Comparison of ENCODE assay signal across 12 mouse cellular contexts in genomic region chr2:126551896-126552295, GRCm38 (mm10). TPM values are rescaled to one million over a fixed set of nuclear protein-coding genes. Genes with fewer than 3 reads are reported as not detected.
DNase-seq lines count a peak whose midpoint lies in the region; ATAC-seq and TF ChIP-seq lines count a peak whose summit lies in the region.
"Had no signal": no experiment of that assay in that cellular context is flagged by ENCODE, and none has a peak within 500 bp of the region (broad histone marks: within the 10 kb centered on the region; RNA-seq: fewer than 3 reads in every experiment).

No protein-coding gene starts in this region.

- no peaks in the 10 kb centered on the region for H3K36me3 ChIP-seq in heart, embryonic 14.5 days (ENCODE audit: control insufficient read depth, insufficient read depth, low read length)
- H3K36me3 ChIP-seq in heart, embryonic 10.5 days, result 0 out of 2 replicates have a peak, but pooled peaks cover 2% of the 10 kb centered on the region
- no peaks in the 10 kb centered on the region for H3K36me3 ChIP-seq in stomach, embryonic 14.5 days (ENCODE audit: control insufficient read depth, insufficient read depth, low read length)
- no peaks in the 10 kb centered on the region for H3K36me3 ChIP-seq in stomach, postnatal 0 days (ENCODE audit: control insufficient read depth, insufficient read depth, low read length)
- H3K36me3 ChIP-seq in megakaryocyte, embryonic 14.5 days (replicated peaks; ENCODE audit: low read length), result no peaks in the 10 kb centered on the region
- no peaks in the 10 kb centered on the region for H3K36me3 ChIP-seq in neural tube, embryonic 15.5 days

- peaks cover 3 to 5% of the 10 kb centered on the region in 2 experiments; a peak in 1 of 4 replicates for H3K4me1 ChIP-seq in heart, embryonic 14.5 days (ENCODE audit: control insufficient read depth in 2 of 2, insufficient read depth in 2 of 2, low read length in 2 of 2)
- peaks cover 14% of the 10 kb centered on the region for H3K4me1 ChIP-seq in heart, embryonic 10.5 days
- H3K4me1 ChIP-seq in stomach, embryonic 14.5 days (ENCODE audit: control insufficient read depth, insufficient read depth, low read length), result 0 out of 2 replicates have a peak, but pooled peaks cover 4% of the 10 kb centered on the region
- no peaks in the 10 kb centered on the region for H3K4me1 ChIP-seq in stomach, postnatal 0 days (replicated peaks; ENCODE audit: control insufficient read depth, insufficient read depth)
- H3K4me1 ChIP-seq in megakaryocyte, embryonic 14.5 days, result peaks cover 34% of the 10 kb centered on the region
- H3K4me1 ChIP-seq in neural tube, embryonic 15.5 days, result peaks cover 18% of the 10 kb centered on the region

- H3K4me2 ChIP-seq in heart, embryonic 14.5 days (ENCODE audit: low read length), result peak overlapping the region; percentile 93; the same call in 1 of the 2 replicates
- H3K4me2 ChIP-seq in stomach, embryonic 14.5 days (replicated peaks; ENCODE audit: low read depth, low read length), result 0 out of 2 replicates have a peak overlapping the region, but pooled peaks have one; percentile 71
- no peak overlapping the region for H3K4me2 ChIP-seq in stomach, postnatal 0 days (replicated peaks; ENCODE audit: low read depth)
- H3K4me2 ChIP-seq in neural tube, embryonic 15.5 days, result peak overlapping the region; percentile 97

- no peak overlapping the region for H3K27ac ChIP-seq in heart, embryonic 14.5 days (replicated peaks in 1 of 2; ENCODE audit: control insufficient read depth in 1 of 2, insufficient read depth in 1 of 2, low read depth in 2 of 2, low read length in 2 of 2)
- H3K27ac ChIP-seq in heart, embryonic 10.5 days, result no peak overlapping the region
- no peak overlapping the region for H3K27ac ChIP-seq in stomach, embryonic 14.5 days (ENCODE audit: low read length)
- H3K27ac ChIP-seq in stomach, postnatal 0 days (replicated peaks), result no peak overlapping the region
- H3K27ac ChIP-seq in neural tube, embryonic 15.5 days (replicated peaks), result no peak overlapping the region

- DNase-seq in heart, embryonic 10.5 days (ENCODE audit: low spot score), result no peak
- no peak for DNase-seq in stomach, postnatal 0 days (ENCODE audit: low spot score)
- DNase-seq in layer of hippocampus, postnatal 10 days (ENCODE audit: low spot score in 2 of 2), result no peak
- no peak for DNase-seq in thymus, postnatal 14 days
- DNase-seq: cerebellum, adult 2 months; heart, postnatal 14 days; kidney, postnatal 14 days had no signal

- H3K4me3 ChIP-seq in heart, embryonic 14.5 days (ENCODE audit: control insufficient read depth in 1 of 2, insufficient read depth in 1 of 2, low read depth in 1 of 2, low read length in 2 of 2), result 0 out of 4 replicates have a peak overlapping the region, but pooled peaks of 1 of the 2 experiments have one; percentile 55
- H3K4me3 ChIP-seq in heart, embryonic 10.5 days, result no peak overlapping the region
- no peak overlapping the region; the same call in 1 of the 2 replicates for H3K4me3 ChIP-seq in stomach, embryonic 14.5 days (ENCODE audit: low read depth, low read length)
- H3K4me3 ChIP-seq in stomach, postnatal 0 days (ENCODE audit: low read depth, low read length), result no peak overlapping the region
- peak overlapping the region; percentile 50 for H3K4me3 ChIP-seq in megakaryocyte, embryonic 14.5 days (replicated peaks)
- H3K4me3 ChIP-seq in neural tube, embryonic 15.5 days (replicated peaks), result peak overlapping the region; percentile 69; the same call in 1 of the 2 replicates

- no peak for TF ChIP-seq EP300 in stomach, postnatal 0 days (optimal IDR thresholded peaks at IDR 0.05)

- no peak for ATAC-seq in heart, embryonic 14.5 days (ENCODE audit: insufficient number of reproducible peaks, insufficient read depth, low FRiP score, low read depth)
- no peak for ATAC-seq in stomach, embryonic 14.5 days (ENCODE audit: insufficient number of reproducible peaks, insufficient read depth, low FRiP score, low read depth)
- ATAC-seq in stomach, postnatal 0 days (ENCODE audit: low FRiP score, low TSS enrichment), result no peak; the same call in 1 of the 2 replicates
- no peak for ATAC-seq in neural tube, embryonic 15.5 days (ENCODE audit: low FRiP score)

- WGBS in heart, embryonic 14.5 days, result 29% methylated on average over 5 of the region's 5 CpGs
- WGBS in heart, embryonic 10.5 days, result 32% methylated on average over 5 of the region's 5 CpGs
- WGBS in stomach, embryonic 14.5 days, result 27% methylated on average over 5 of the region's 5 CpGs
- 30% methylated on average over 5 of the region's 5 CpGs for WGBS in stomach, postnatal 0 days
- WGBS in neural tube, embryonic 15.5 days, result 26% methylated on average over 5 of the region's 5 CpGs

- peaks cover 58% of the 10 kb centered on the region for H3K27me3 ChIP-seq in heart, embryonic 14.5 days (ENCODE audit: control insufficient read depth, insufficient read depth, low read length)
- H3K27me3 ChIP-seq in heart, embryonic 10.5 days (ENCODE audit: insufficient read depth, poor library complexity, severe bottlenecking), result peaks cover 59% of the 10 kb centered on the region
- H3K27me3 ChIP-seq in stomach, embryonic 14.5 days (ENCODE audit: control insufficient read depth, insufficient read depth, low read length), result peaks cover 23% of the 10 kb centered on the region
- peaks cover 5% of the 10 kb centered on the region; the same call in 1 of the 2 replicates for H3K27me3 ChIP-seq in stomach, postnatal 0 days (ENCODE audit: control insufficient read depth, insufficient read depth, low read length)
- H3K27me3 ChIP-seq in megakaryocyte, embryonic 14.5 days (replicated peaks), result peaks cover 60% of the 10 kb centered on the region
- peaks cover 33% of the 10 kb centered on the region for H3K27me3 ChIP-seq in neural tube, embryonic 15.5 days (replicated peaks)

- no peak for TF ChIP-seq CTCF in stomach, postnatal 0 days (IDR thresholded peaks at IDR 0.05; ENCODE audit: low read depth)

- no peak overlapping the region for H3K9ac ChIP-seq in heart, embryonic 14.5 days (ENCODE audit: low read length)
- no peak overlapping the region for H3K9ac ChIP-seq in stomach, embryonic 14.5 days (replicated peaks; ENCODE audit: low read depth, low read length)
- no peak overlapping the region for H3K9ac ChIP-seq in stomach, postnatal 0 days (ENCODE audit: low read length)
- H3K9ac ChIP-seq in neural tube, embryonic 15.5 days (replicated peaks), result no peak overlapping the region

- H3K9me3 ChIP-seq in heart, embryonic 14.5 days (ENCODE audit: control insufficient read depth, low read length), result no peaks in the 10 kb centered on the region
- H3K9me3 ChIP-seq in heart, embryonic 10.5 days, result no peaks in the 10 kb centered on the region
- no peaks in the 10 kb centered on the region for H3K9me3 ChIP-seq in stomach, embryonic 14.5 days (ENCODE audit: control insufficient read depth, low read depth, low read length)
- H3K9me3 ChIP-seq in stomach, postnatal 0 days (ENCODE audit: control insufficient read depth, low read length), result no peaks in the 10 kb centered on the region
- peaks cover 8% of the 10 kb centered on the region; the same call in 1 of the 2 replicates for H3K9me3 ChIP-seq in megakaryocyte, embryonic 14.5 days
- no peaks in the 10 kb centered on the region for H3K9me3 ChIP-seq in neural tube, embryonic 15.5 days (replicated peaks)

RNA-seq across cellular contexts. Expression of gene Slc27a2, which starts 0.3 kb away (rescaled TPM):
- 0.09 and 0.38 TPM in 2 replicates for polyA plus RNA-seq in heart, embryonic 14.5 days (2014; fragmentation: Nextera tagmentation; extraction: Ambion mirVana)
- polyA plus RNA-seq in heart, embryonic 10.5 days (2016; fragmentation: Nextera tagmentation; extraction: Ambion mirVana), result 0.25 and 2.7 TPM in 2 replicates
- 1.3 and 2.6 TPM in 2 replicates for polyA plus RNA-seq in stomach, embryonic 14.5 days (2014; fragmentation: Nextera tagmentation; extraction: Ambion mirVana)
- polyA plus RNA-seq in stomach, postnatal 0 days (2015; fragmentation: Nextera tagmentation; extraction: Ambion mirVana), result 1.1 and 2.4 TPM in 2 replicates
- polyA plus RNA-seq in megakaryocyte, embryonic 14.5 days (2012; ENCODE audit: insufficient read depth, low replicate concordance), result not detected in 2 replicates
- polyA plus RNA-seq in neural tube, embryonic 15.5 days (2015; fragmentation: Nextera tagmentation; extraction: Ambion mirVana), result 10.7 and 11.3 TPM in 2 replicates
- total RNA-seq in layer of hippocampus, postnatal 10 days (2021), result 1 to 10 TPM; 6.2 to 7.0 TPM
- total RNA-seq: monocyte, adult 5-6 weeks had no signal

RNA-seq across cellular contexts. Expression of gene Atp8b4, which starts 51.4 kb away (rescaled TPM):
- 0.08 and 0.16 TPM in 2 replicates for polyA plus RNA-seq in heart, embryonic 14.5 days (2014; fragmentation: Nextera tagmentation; extraction: Ambion mirVana)
- polyA plus RNA-seq in heart, embryonic 10.5 days (2016; fragmentation: Nextera tagmentation; extraction: Ambion mirVana), result 0.05 and 0.15 TPM in 2 replicates
- 0.20 and 0.32 TPM in 2 replicates for polyA plus RNA-seq in stomach, embryonic 14.5 days (2014; fragmentation: Nextera tagmentation; extraction: Ambion mirVana)
- 0.07 TPM in 2 replicates for polyA plus RNA-seq in stomach, postnatal 0 days (2015; fragmentation: Nextera tagmentation; extraction: Ambion mirVana)
- polyA plus RNA-seq in megakaryocyte, embryonic 14.5 days (2012; ENCODE audit: insufficient read depth, low replicate concordance), result 0.38 TPM in 2 replicates
- 0.08 and 3.3 TPM in 2 replicates for polyA plus RNA-seq in neural tube, embryonic 15.5 days (2015; fragmentation: Nextera tagmentation; extraction: Ambion mirVana)
- total RNA-seq in layer of hippocampus, postnatal 10 days (2021), result under 1 TPM in 1 of 2 experiments, not detected in 1; 0.21 TPM

Comparison
In these comparisons a context has a peak if more than half of its experiments do, and no peak if none do; other contexts are left out.
1. H3K4me3 ChIP-seq: peak in megakaryocyte, embryonic 14.5 days (single experiment) and neural tube, embryonic 15.5 days (single experiment); none in heart, embryonic 10.5 days (single experiment), stomach, embryonic 14.5 days (single experiment) and stomach, postnatal 0 days (single experiment).